Mouse (Mus musculus) MEL (cell line): ENCODE measurements at regions not wholly inside any gene's neighbourhood (a gene's known extent, or its start where the extent isn't known, plus 50 kb on each side); places are given as distances from the start of the nearest gene placed in this dataset.
A peak's percentile ranks its signal among the peaks of the same experiment; 100 is the strongest.

Experiments used
- BHLHE40 ChIP-seq: IDR thresholded peaks from 2 replicates; pipeline ENCODE4 v1.6.1; 2012; ENCODE audit warnings: low read depth, mild to moderate bottlenecking, inconsistent platforms, low read length, improper control_type of control experiment, borderline replicate concordance
- CHD2 ChIP-seq: IDR thresholded peaks from 2 replicates; pipeline ENCODE4 v1.6.1; 2011; ENCODE audit warnings: low read length, improper control_type of control experiment
- CTCF ChIP-seq, 3 experiments: IDR thresholded peaks in 2 of 3; conservative IDR thresholded peaks in 1 of 3; 2 replicates each; pipeline ENCODE4 v1.5.1; 2011 to 2012; ENCODE audit warnings: low read length in 3 of 3, low read depth in 2 of 3, mild to moderate bottlenecking in 2 of 3, improper control_type of control experiment in 1 of 3, inconsistent platforms in 1 of 3, mixed read lengths in 1 of 3, moderate library complexity in 1 of 3; ENCODE audit not compliant: control insufficient read depth in 1 of 3, insufficient read depth in 1 of 3, poor library complexity in 1 of 3, severe bottlenecking in 1 of 3
- E2F4 ChIP-seq: IDR thresholded peaks from 2 replicates; pipeline ENCODE4 v1.6.1; 2011; ENCODE audit warnings: low read depth, low read length, improper control_type of control experiment, borderline replicate concordance
- EP300 ChIP-seq, 2 experiments: IDR thresholded peaks; 2 replicates each; pipeline ENCODE4 v1.6.1; 2011; ENCODE audit warnings: improper control_type of control experiment in 2 of 2, low read length in 2 of 2, low read depth in 1 of 2, mild to moderate bottlenecking in 1 of 2
- ETS1 ChIP-seq: IDR thresholded peaks from 2 replicates; pipeline ENCODE4 v1.6.1; 2012; ENCODE audit warnings: low read depth, mild to moderate bottlenecking, inconsistent platforms, low read length, improper control_type of control experiment, moderate library complexity
- KAT2A ChIP-seq: conservative IDR thresholded peaks from 2 replicates; pipeline ENCODE4 v1.6.1; 2012; ENCODE audit warnings: low read depth, low read length, improper control_type of control experiment, inconsistent platforms
- MAFK ChIP-seq: IDR thresholded peaks from 2 replicates; pipeline ENCODE4 v1.6.1; 2011; ENCODE audit warnings: low read depth, mild to moderate bottlenecking, low read length, improper control_type of control experiment, borderline replicate concordance
- MEF2A ChIP-seq: IDR thresholded peaks from 2 replicates; pipeline ENCODE4 v1.6.1; 2014; ENCODE audit warnings: low read depth, mild to moderate bottlenecking, inconsistent platforms, low read length, improper control_type of control experiment; ENCODE audit not compliant: poor library complexity, insufficient replicate concordance, severe bottlenecking; ENCODE audit errors: extremely low read depth
- NELFE ChIP-seq: IDR thresholded peaks from 2 replicates; pipeline ENCODE4 v1.6.1; 2011; ENCODE audit warnings: low read depth, low read length, improper control_type of control experiment
- POLR2A ChIP-seq, 2 experiments: IDR thresholded peaks; 2 replicates each; pipeline ENCODE4 v1.6.1; 2011 to 2012; ENCODE audit warnings: low read length in 2 of 2, mild to moderate bottlenecking in 2 of 2, control low read depth in 1 of 2, improper control_type of control experiment in 1 of 2, low read depth in 1 of 2, moderate library complexity in 1 of 2; ENCODE audit not compliant: control insufficient read depth in 1 of 2, insufficient read depth in 1 of 2, poor library complexity in 1 of 2
- POLR2AphosphoS2 ChIP-seq: IDR thresholded peaks from 2 replicates; pipeline ENCODE4 v1.6.1; 2011; ENCODE audit warnings: low read length, improper control_type of control experiment
- TBP ChIP-seq: IDR thresholded peaks from 2 replicates; pipeline ENCODE4 v1.8.0; 2011; ENCODE audit warnings: low read depth, low read length, improper control_type of control experiment

DNA sequence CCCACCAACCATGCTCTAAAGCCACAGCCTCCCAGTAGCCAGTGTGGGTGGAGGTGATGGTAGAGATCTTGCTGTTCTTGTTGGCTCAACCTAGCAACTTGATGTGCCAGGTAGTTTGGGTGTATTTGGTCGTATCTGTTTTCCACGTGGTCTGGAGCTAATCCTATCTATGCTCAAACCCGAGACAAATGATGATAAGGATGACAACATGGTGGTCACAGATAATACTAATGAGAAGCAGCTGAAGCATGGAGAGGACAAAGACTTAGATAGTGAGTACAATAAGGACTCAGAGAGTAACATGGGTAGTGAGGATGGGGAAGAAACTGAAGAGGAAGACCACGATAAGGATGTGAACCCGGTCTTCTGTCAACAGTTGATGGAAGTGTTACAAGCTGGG is 983.7 kb downstream of the Pla2g4a start:
- TF ChIP-seq CTCF (IDR thresholded peaks at IDR 0.05 in 2 of 3, conservative IDR thresholded peaks at IDR 0.05 in 1 of 3; ENCODE audit: control insufficient read depth in 1 of 3, insufficient read depth in 1 of 3, low read depth in 2 of 3, low read length in 3 of 3, poor library complexity in 1 of 3, severe bottlenecking in 1 of 3) (no peak), MEF2A (no peak), POLR2A (IDR thresholded peaks at IDR 0.05; ENCODE audit: control insufficient read depth in 1 of 2, insufficient read depth in 1 of 2, low read depth in 1 of 2, low read length in 2 of 2, poor library complexity in 1 of 2) (no peak), EP300 (IDR thresholded peaks at IDR 0.05; ENCODE audit: low read depth in 1 of 2, low read length in 2 of 2) (peak; percentile 76 to 89), ETS1 (peak; percentile 80), KAT2A (no peak; the same call in 1 of the 2 replicates), CHD2 (no peak), E2F4 (no peak), BHLHE40 (no peak), TBP (no peak), POLR2AphosphoS2 (no peak), NELFE (no peak), MAFK (no peak; the same call in 1 of the 2 replicates)
